Mouse (Mus musculus) forebrain, postnatal 0 days (tissue): ENCODE measurements around the gene Ubqlnl. TPM values are rescaled to one million over a fixed set of nuclear protein-coding genes. Genes with fewer than 3 reads are reported as not detected.

Experiments
- ATAC-seq: fragments of 200-750 bp; cut with Nextera tagmentation; 2 replicates; pipeline ENCODE4 v1.8.0; 2017; ENCODE audit warnings: mild to moderate bottlenecking, moderate library complexity
- DNase-seq: peaks from one replicate; pipeline ENCODE4 v3.0.0-alpha.2; 2015
- H3K27ac ChIP-seq: fragments of 300-500 bp; sonication (generic); 2 replicates; pipeline ENCODE4 v1.5.1; 2014; ENCODE audit warnings: low read depth, mild to moderate bottlenecking, antibody characterized with exemption, low read length, moderate library complexity, mixed read lengths
- H3K27me3 ChIP-seq: fragments of 300-500 bp; sonication (generic); 2 replicates; pipeline ENCODE4 v1.6.1; 2014; ENCODE audit warnings: mild to moderate bottlenecking, low read length, mixed read lengths; ENCODE audit not compliant: insufficient read depth
- H3K36me3 ChIP-seq: fragments of 300-500 bp; sonication (generic); 2 replicates; pipeline ENCODE4 v1.6.1; 2014; ENCODE audit warnings: mild to moderate bottlenecking, moderate library complexity; ENCODE audit not compliant: insufficient read depth
- H3K4me1 ChIP-seq: fragments of 300-500 bp; sonication (generic); 2 replicates; pipeline ENCODE4 v1.6.1; 2014; ENCODE audit warnings: antibody characterized with exemption; ENCODE audit not compliant: insufficient read depth
- H3K4me2 ChIP-seq: fragments of 300-500 bp; sonication (generic); 2 replicates; pipeline ENCODE4 v1.6.1; 2014; ENCODE audit warnings: low read depth, mild to moderate bottlenecking, moderate library complexity
- H3K4me3 ChIP-seq: fragments of 300-500 bp; sonication (generic); 2 replicates; pipeline ENCODE4 v1.5.1; 2014; ENCODE audit warnings: low read depth, low read length, mixed read lengths
- H3K9ac ChIP-seq: fragments of 300-500 bp; sonication (generic); 2 replicates; pipeline ENCODE4 v1.6.1; 2014; ENCODE audit warnings: mild to moderate bottlenecking
- H3K9me3 ChIP-seq: fragments of 300-500 bp; sonication (generic); 2 replicates; pipeline ENCODE4 v1.6.1; 2016; ENCODE audit warnings: low read length
- CTCF ChIP-seq: sonication (generic); IDR thresholded peaks from 2 replicates; pipeline ENCODE4 v1.5.1; 2016; ENCODE audit warnings: antibody characterized with exemption, control low read depth, low read depth
- WGBS: fragments of 180-500 bp; shearing (Covaris S2); extraction: QIAGEN DNeasy Blood & Tissue Kit; methylation state at CpG from one replicate; pipeline ENCODE4 v1.1.7; 2014; 5-methylcytosine and 5-hydroxymethylcytosine counted together
- polyA plus RNA-seq: library from polyadenylated mRNA; unstranded; fragments of >200 nt; fragmentation: Nextera tagmentation; extraction: Ambion mirVana; gene quantifications from 2 replicates; pipeline ENCODE4 v1.2.1, GENCODE M21; 2015
- total RNA-seq: library from RNA; depleted of rRNA; stranded (reverse); fragments of >200 nt; gene quantifications from 2 replicates; pipeline ENCODE4 v1.2.3, GENCODE M21; 2014; rRNA removed

Gene Ubqlnl
- total and polyA plus RNA-seq, 2 experiments from 2014 or later, result not detected

GRCm38 (mm10) chr7:104103913-104104756 lies 46.2 kb downstream of the Ubqlnl start:
- ATAC-seq (no peak), DNase-seq (no peak)
- Histone ChIP-seq H3K9ac (no peak overlapping the region), H3K9me3 (no peaks in the 10 kb centered on the region), H3K4me2 (no peak overlapping the region), H3K27ac (no peak overlapping the region), H3K4me1 (no peaks in the 10 kb centered on the region), H3K36me3 (no peaks in the 10 kb centered on the region), H3K27me3 (no peaks in the 10 kb centered on the region), H3K4me3 (no peak overlapping the region)
- no peak for TF ChIP-seq CTCF
- 53% methylated on average over 4 of the region's 4 CpGs for WGBS

Other genes with a start within 250 kb of the Ubqlnl start
- gene Olfr65, start 247.1 kb downstream of the Ubqlnl start, total RNA-seq, result not detected in 2 replicates
- not detected in 2 replicates for gene Olfr65, start 247.1 kb downstream of the Ubqlnl start, polyA plus RNA-seq
- gene Olfr631, start 221.7 kb downstream of the Ubqlnl start, total RNA-seq, result not detected in 2 replicates
- not detected in 2 replicates for gene Olfr631, start 221.7 kb downstream of the Ubqlnl start, polyA plus RNA-seq
- not detected in 2 replicates for gene Olfr632, start 216.2 kb downstream of the Ubqlnl start, total RNA-seq
- not detected in 2 replicates for gene Olfr632, start 216.2 kb downstream of the Ubqlnl start, polyA plus RNA-seq
- not detected in 2 replicates for gene Olfr633, start 206.1 kb downstream of the Ubqlnl start, total RNA-seq
- gene Olfr633, start 206.1 kb downstream of the Ubqlnl start, polyA plus RNA-seq, result not detected in 2 replicates
- not detected in 2 replicates for gene Olfr635, start 179.4 kb downstream of the Ubqlnl start, total RNA-seq
- gene Olfr635, start 179.4 kb downstream of the Ubqlnl start, polyA plus RNA-seq, result not detected in 2 replicates
- not detected in 2 replicates for gene Olfr638, start 151.8 kb downstream of the Ubqlnl start, total RNA-seq
- not detected in 2 replicates for gene Olfr638, start 151.8 kb downstream of the Ubqlnl start, polyA plus RNA-seq
- not detected in 2 replicates for gene Olfr639, start 133.3 kb downstream of the Ubqlnl start, total RNA-seq
- gene Olfr639, start 133.3 kb downstream of the Ubqlnl start, polyA plus RNA-seq, result not detected in 2 replicates
- gene Olfr640, start 125.0 kb downstream of the Ubqlnl start, total RNA-seq, result 0.57 TPM in 1 of 2 replicates, not detected in the other
- not detected in 2 replicates for gene Olfr640, start 125.0 kb downstream of the Ubqlnl start, polyA plus RNA-seq
- not detected in 2 replicates for gene Olfr641, start 115.1 kb downstream of the Ubqlnl start, total RNA-seq
- gene Olfr641, start 115.1 kb downstream of the Ubqlnl start, polyA plus RNA-seq, result not detected in 2 replicates
- gene Olfr642, start 97.9 kb downstream of the Ubqlnl start, total RNA-seq, result not detected in 2 replicates
- gene Olfr642, start 97.9 kb downstream of the Ubqlnl start, polyA plus RNA-seq, result not detected in 2 replicates
- gene 4930516K23Rik, start 89.1 kb downstream of the Ubqlnl start, total RNA-seq, result not detected in 2 replicates
- gene 4930516K23Rik, start 89.1 kb downstream of the Ubqlnl start, polyA plus RNA-seq, result not detected in 2 replicates
- gene Olfr644, start 78.7 kb downstream of the Ubqlnl start, total RNA-seq, result not detected in 2 replicates
- gene Olfr644, start 78.7 kb downstream of the Ubqlnl start, polyA plus RNA-seq, result not detected in 2 replicates
- gene Olfr645, start 65.1 kb downstream of the Ubqlnl start, total RNA-seq, result not detected in 2 replicates
- not detected in 2 replicates for gene Olfr645, start 65.1 kb downstream of the Ubqlnl start, polyA plus RNA-seq
- not detected in 2 replicates for gene Olfr646, start 45.7 kb downstream of the Ubqlnl start, total RNA-seq
- gene Olfr646, start 45.7 kb downstream of the Ubqlnl start, polyA plus RNA-seq, result not detected in 2 replicates
- not detected in 2 replicates for gene Ubqln5, start 20.7 kb downstream of the Ubqlnl start, total RNA-seq
- not detected in 2 replicates for gene Ubqln5, start 20.7 kb downstream of the Ubqlnl start, polyA plus RNA-seq
- not detected in 2 replicates for gene Olfr643, start 13.2 kb downstream of the Ubqlnl start, total RNA-seq
- not detected in 2 replicates for gene Olfr643, start 13.2 kb downstream of the Ubqlnl start, polyA plus RNA-seq
- not detected in 2 replicates for gene Ubqln3, start 7.3 kb downstream of the Ubqlnl start, total RNA-seq
- not detected in 2 replicates for gene Ubqln3, start 7.3 kb downstream of the Ubqlnl start, polyA plus RNA-seq
- not detected in 2 replicates for gene Olfm5, start 14.3 kb upstream of the Ubqlnl start, total RNA-seq
- gene Olfm5, start 14.3 kb upstream of the Ubqlnl start, polyA plus RNA-seq, result 0.10 TPM in 1 of 2 replicates, not detected in the other
- gene Olfr648, start 32.8 kb upstream of the Ubqlnl start, total RNA-seq, result not detected in 2 replicates
- 0.24 and 0.28 TPM in 2 replicates for gene Olfr648, start 32.8 kb upstream of the Ubqlnl start, polyA plus RNA-seq
- not detected in 2 replicates for gene Olfr649, start 45.4 kb upstream of the Ubqlnl start, total RNA-seq
- gene Olfr649, start 45.4 kb upstream of the Ubqlnl start, polyA plus RNA-seq, result not detected in 2 replicates
- gene Trim6, start 68.2 kb upstream of the Ubqlnl start, total RNA-seq, result 0.23 and 0.38 TPM in 2 replicates
- 0.21 and 0.34 TPM in 2 replicates for gene Trim6, start 68.2 kb upstream of the Ubqlnl start, polyA plus RNA-seq
- gene Trim34a, start 93.9 kb upstream of the Ubqlnl start, total RNA-seq, result 1.8 and 1.9 TPM in 2 replicates
- gene Trim34a, start 93.9 kb upstream of the Ubqlnl start, polyA plus RNA-seq, result 0.77 and 1.1 TPM in 2 replicates
- gene Trim5, start 137.5 kb upstream of the Ubqlnl start, total RNA-seq, result 0.10 and 0.46 TPM in 2 replicates
- gene Trim5, start 137.5 kb upstream of the Ubqlnl start, polyA plus RNA-seq, result 0.06 and 0.16 TPM in 2 replicates
- 0.69 and 4.1 TPM in 2 replicates for gene Trim12a, start 164.9 kb upstream of the Ubqlnl start, total RNA-seq
- 1.4 and 1.7 TPM in 2 replicates for gene Trim12a, start 164.9 kb upstream of the Ubqlnl start, polyA plus RNA-seq
- gene Trim34b, start 178.9 kb upstream of the Ubqlnl start, total RNA-seq, result not detected in 2 replicates
- gene Trim34b, start 178.9 kb upstream of the Ubqlnl start, polyA plus RNA-seq, result not detected in 2 replicates
- gene Trim12c, start 202.8 kb upstream of the Ubqlnl start, total RNA-seq, result 2.1 and 3.0 TPM in 2 replicates
- gene Trim12c, start 202.8 kb upstream of the Ubqlnl start, polyA plus RNA-seq, result 0.39 and 0.68 TPM in 2 replicates
- 0.10 TPM in 1 of 2 replicates, not detected in the other for gene Trim30b, start 219.3 kb upstream of the Ubqlnl start, total RNA-seq
- 0.04 and 0.13 TPM in 2 replicates for gene Trim30b, start 219.3 kb upstream of the Ubqlnl start, polyA plus RNA-seq